Mouse (Mus musculus) urinary bladder, postnatal 25 days (tissue): ENCODE measurements around the gene Homer1.

ENCODE experiments used
- DNase-seq: peaks from one replicate; pipeline ENCODE4 v3.0.0; 2022; ENCODE audit warnings: low spot score

Gene Homer1

GRCm38 (mm10) chr13:93340555-93341278 is 41.3 kb downstream of the Homer1 start:
- no peak for DNase-seq

- DNase-seq: no peak
Observed at GRCm38 (mm10) chr13:93342641-93343040, 43.2 kb downstream of the Homer1 start.

GRCm38 (mm10) chr13:93344395-93344794 is 45.0 kb downstream of the Homer1 start:
- no peak for DNase-seq

- no peak for DNase-seq
Observed at GRCm38 (mm10) chr13:93345854-93346253, 46.4 kb downstream of the Homer1 start.

- no peak for DNase-seq
Observed at GRCm38 (mm10) chr13:93352030-93352429, 52.6 kb downstream of the Homer1 start.

GRCm38 (mm10) chr13:93354420-93355278 is 55.2 kb downstream of the Homer1 start:
- DNase-seq: no peak

GRCm38 (mm10) chr13:93355279-93355587 is 55.8 kb downstream of the Homer1 start:
- no peak for DNase-seq

DNA sequence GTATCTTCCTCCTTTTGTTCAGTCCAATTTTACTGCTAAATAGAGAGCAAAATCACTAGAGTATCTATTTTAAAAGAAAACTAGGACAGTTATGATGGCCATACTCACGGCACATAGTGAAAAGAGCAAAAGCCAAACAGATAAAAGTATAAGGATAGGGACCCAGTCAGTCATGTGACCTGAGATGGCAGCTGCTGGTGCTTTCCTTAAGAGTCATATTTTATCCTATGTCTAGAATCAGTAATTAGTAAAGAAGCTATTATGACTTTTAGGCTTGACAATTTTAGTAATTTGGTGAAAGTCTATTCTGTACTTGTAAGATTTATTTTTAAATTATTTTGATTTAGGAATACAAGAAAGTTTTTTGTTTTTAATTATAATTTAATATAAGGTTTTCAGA is 59.1 kb downstream of the Homer1 start:
- no peak for DNase-seq

- DNase-seq: no peak
Observed at GRCm38 (mm10) chr13:93367555-93367954, 68.1 kb downstream of the Homer1 start.

DNA sequence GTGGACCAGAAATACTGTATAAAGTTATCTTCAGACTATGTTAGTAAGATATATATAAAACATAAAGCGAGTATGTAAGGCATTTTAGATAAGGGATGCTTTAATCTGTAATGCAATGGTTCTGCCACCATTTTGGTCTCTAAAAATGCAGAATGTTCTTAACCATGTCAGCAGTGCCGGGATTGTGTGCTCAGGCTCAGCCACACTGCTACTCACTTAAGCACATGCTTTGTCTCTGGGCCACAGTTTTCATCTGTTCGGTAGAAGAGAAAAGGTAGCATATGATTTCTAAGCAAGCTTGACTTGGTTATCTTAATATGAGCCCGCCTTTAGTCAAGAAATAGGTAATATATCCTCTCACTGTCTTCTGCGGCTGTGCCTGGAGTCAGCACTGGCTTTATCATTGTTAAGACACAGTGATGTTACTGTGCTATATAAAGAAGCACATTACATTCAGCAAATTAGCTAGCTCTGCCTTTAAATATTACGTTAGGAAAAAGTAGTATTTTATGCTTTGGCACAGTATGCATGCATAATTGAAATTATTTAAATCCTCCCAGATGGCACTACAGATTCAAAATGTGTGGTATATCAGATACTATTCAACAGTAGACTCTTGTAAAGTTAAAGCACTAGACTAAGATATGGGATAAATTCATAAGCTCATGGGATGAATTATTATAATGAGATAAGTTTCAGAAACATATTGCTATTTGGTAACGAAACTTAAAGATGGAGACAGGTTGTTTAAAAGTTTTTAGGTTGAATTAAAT is 69.6 kb downstream of the Homer1 start:
- DNase-seq: no peak

DNA sequence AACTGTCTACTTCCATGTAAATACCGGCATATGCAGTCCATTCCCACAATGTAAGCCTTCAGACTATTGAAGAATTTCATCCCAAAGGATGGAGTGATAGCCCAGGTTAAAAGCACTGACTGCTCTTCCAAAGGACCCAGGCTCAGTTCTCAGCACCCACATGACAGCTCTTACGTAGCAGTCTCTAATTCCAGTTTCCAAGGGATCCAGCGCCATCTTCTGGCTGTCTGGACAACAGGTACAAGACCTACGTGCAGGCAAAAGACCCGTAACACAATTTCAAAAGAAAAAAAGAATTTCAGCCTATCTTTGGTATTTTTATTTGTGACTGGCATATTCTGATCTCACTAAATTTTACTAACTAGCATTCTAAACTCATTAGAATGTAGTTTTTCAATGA is 75.0 kb downstream of the Homer1 start:
- no peak for DNase-seq

- no peak for DNase-seq
Observed at GRCm38 (mm10) chr13:93378493-93378892, 79.1 kb downstream of the Homer1 start.

GRCm38 (mm10) chr13:93380399-93381063 is 81.1 kb downstream of the Homer1 start:
- no peak for DNase-seq

DNA sequence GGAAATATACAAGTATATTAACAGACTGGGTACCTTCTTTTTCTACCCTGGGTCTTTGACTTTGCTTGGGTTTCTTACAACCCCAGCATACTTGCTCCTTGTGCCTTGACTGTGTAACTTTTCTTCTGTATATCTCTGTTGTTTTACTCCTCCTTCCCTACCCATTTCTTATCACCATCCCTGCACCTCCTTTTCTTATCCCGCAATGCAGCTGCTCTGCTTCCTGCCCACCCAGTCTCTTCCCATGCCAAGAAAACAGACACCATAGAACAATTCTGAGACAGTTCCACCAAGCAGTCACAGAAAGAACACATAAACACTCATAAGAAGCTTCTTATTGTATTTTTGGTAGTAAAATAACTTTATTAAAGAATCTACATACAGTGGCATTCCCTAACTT is 81.9 kb downstream of the Homer1 start:
- DNase-seq: no peak

- DNase-seq: no peak
Observed at GRCm38 (mm10) chr13:93383092-93383491, 83.7 kb downstream of the Homer1 start.

DNA sequence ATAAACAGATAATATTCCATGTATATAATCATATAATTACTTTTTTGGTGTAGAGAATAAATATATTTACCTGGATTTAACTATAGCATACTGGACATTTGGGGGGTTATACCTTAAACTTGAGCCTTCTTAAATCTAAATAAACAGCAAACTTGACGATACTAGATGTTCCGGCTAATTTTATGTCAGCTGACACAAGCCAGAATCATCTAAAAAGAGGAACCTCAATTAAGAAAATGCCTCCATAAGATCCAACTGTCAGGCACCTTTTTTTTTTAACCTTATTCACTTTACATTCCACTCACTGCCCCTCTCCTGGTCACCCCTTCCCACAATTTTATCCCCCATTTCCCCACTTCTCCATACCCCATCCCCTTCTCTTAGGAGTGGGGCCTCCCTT is 84.2 kb downstream of the Homer1 start:
- no peak for DNase-seq

- no peak for DNase-seq
Observed at GRCm38 (mm10) chr13:93384481-93384880, 85.0 kb downstream of the Homer1 start.

- DNase-seq: no peak
Observed at GRCm38 (mm10) chr13:93385147-93385546, 85.7 kb downstream of the Homer1 start.

- no peak for DNase-seq
Observed at GRCm38 (mm10) chr13:93387440-93387839, 88.0 kb downstream of the Homer1 start.

DNA sequence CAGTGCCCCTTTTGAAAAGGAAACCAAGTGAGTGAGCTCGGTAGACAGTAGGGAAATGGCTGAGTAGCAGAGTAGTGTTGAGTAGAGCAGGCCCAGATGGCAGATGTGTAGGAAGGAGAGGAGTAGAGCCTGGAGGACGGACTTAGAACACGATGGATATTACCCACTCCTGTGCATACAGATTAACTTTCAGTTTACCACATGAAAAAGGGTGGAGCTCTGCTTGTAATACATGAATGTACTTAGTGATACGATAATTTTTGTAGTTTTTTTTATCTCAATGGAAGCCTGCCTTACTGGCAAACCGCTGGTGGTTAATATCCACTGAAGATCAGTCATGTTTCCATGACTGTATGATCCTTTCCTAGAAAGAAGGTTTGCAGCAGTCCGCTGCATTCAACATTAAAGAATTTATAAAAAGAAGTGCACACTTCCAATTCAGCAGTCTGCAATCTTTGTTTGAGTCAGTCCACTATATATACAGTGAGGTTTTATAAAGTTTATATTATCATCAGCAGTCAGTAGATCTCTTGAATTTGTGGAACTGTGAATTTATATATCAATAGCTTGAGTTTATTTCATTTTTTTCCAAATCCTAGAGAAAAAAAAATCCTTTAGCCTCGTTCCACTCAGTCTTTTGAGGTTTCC is 89.3 kb downstream of the Homer1 start:
- DNase-seq: no peak

- DNase-seq: no peak
Observed at GRCm38 (mm10) chr13:93389242-93389625, 89.8 kb downstream of the Homer1 start.

DNA sequence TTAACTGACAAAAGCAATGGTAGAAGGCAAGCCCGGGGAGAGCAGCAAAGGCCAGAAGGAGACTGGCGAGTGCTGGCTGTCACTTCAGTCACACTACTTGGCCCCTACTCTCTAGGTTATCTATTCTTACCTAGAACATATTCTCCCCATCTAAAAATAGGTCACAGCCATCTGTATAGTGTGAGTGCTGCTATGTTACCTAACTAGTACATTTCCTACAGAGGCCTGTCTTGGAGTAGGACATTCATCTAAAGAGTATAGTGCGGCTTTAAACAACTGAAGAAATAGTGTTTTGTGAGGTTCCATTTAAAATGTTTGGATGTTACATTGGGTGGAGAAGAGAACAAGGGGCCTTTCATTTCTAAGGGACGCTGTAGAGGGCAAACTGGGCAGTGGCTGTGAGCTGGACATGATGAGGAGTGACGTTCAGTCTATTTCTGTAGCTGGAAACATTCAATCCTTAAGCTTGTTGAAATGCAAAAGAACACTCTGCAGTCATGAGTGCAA is 100.3 kb downstream of the Homer1 start:
- DNase-seq: no peak
